Mouse (Mus musculus) limb, embryonic 13.5 days (tissue): Measurements from ENCODE around the gene Fer1l5. TPM values are rescaled to one million over a fixed set of nuclear protein-coding genes. Genes with fewer than 3 reads are reported as not detected.
A peak's percentile ranks its signal among the peaks of the same experiment; 100 is the strongest.

Experiments
- ATAC-seq: fragments of 200-750 bp; cut with Nextera tagmentation; 2 replicates; pipeline ENCODE4 v1.8.0; 2017; ENCODE audit warnings: low read depth, moderate number of reproducible peaks, moderate TSS enrichment; ENCODE audit not compliant: low FRiP score
- H3K27ac ChIP-seq: fragments of 300-500 bp; sonication (generic); 2 replicates; pipeline ENCODE4 v1.5.1; 2015; ENCODE audit warnings: inconsistent platforms, mild to moderate bottlenecking, moderate library complexity
- H3K27me3 ChIP-seq: fragments of 300-500 bp; sonication (generic); 2 replicates; pipeline ENCODE4 v1.6.1; 2015; ENCODE audit warnings: mild to moderate bottlenecking, inconsistent platforms
- H3K36me3 ChIP-seq: fragments of 300-500 bp; sonication (generic); 2 replicates; pipeline ENCODE4 v1.6.1; 2015; ENCODE audit warnings: inconsistent platforms, mild to moderate bottlenecking, moderate library complexity
- H3K4me1 ChIP-seq: fragments of 300-500 bp; sonication (generic); 2 replicates; pipeline ENCODE4 v1.6.1; 2015; ENCODE audit warnings: inconsistent platforms
- H3K4me2 ChIP-seq: fragments of 300-500 bp; sonication (generic); replicated peaks from 2 replicates; pipeline ENCODE4 v1.6.1; 2015; ENCODE audit warnings: inconsistent platforms, mild to moderate bottlenecking, moderate library complexity
- H3K4me3 ChIP-seq: fragments of 300-500 bp; sonication (generic); 2 replicates; pipeline ENCODE4 v1.5.1; 2015; ENCODE audit warnings: moderate library complexity, mild to moderate bottlenecking, inconsistent platforms
- H3K9ac ChIP-seq: fragments of 300-500 bp; sonication (generic); 2 replicates; pipeline ENCODE4 v1.6.1; 2015; ENCODE audit warnings: mild to moderate bottlenecking, inconsistent platforms
- H3K9me3 ChIP-seq: fragments of 300-500 bp; sonication (generic); 2 replicates; pipeline ENCODE4 v1.6.1; 2016; ENCODE audit warnings: inconsistent platforms
- WGBS: fragments of 180-500 bp; shearing (Covaris S2); methylation state at CpG from one replicate; pipeline ENCODE4 v1.1.7; 2015; 5-methylcytosine and 5-hydroxymethylcytosine counted together
- polyA plus RNA-seq: library from polyadenylated mRNA; unstranded; fragments of >200 nt; fragmentation: Nextera tagmentation; extraction: Ambion mirVana; gene quantifications from 2 replicates; pipeline ENCODE4 v1.2.1, GENCODE M21; 2015

Gene Fer1l5
- polyA plus RNA-seq, 1 experiment from 2014 or later, result 1.1 TPM

DNA sequence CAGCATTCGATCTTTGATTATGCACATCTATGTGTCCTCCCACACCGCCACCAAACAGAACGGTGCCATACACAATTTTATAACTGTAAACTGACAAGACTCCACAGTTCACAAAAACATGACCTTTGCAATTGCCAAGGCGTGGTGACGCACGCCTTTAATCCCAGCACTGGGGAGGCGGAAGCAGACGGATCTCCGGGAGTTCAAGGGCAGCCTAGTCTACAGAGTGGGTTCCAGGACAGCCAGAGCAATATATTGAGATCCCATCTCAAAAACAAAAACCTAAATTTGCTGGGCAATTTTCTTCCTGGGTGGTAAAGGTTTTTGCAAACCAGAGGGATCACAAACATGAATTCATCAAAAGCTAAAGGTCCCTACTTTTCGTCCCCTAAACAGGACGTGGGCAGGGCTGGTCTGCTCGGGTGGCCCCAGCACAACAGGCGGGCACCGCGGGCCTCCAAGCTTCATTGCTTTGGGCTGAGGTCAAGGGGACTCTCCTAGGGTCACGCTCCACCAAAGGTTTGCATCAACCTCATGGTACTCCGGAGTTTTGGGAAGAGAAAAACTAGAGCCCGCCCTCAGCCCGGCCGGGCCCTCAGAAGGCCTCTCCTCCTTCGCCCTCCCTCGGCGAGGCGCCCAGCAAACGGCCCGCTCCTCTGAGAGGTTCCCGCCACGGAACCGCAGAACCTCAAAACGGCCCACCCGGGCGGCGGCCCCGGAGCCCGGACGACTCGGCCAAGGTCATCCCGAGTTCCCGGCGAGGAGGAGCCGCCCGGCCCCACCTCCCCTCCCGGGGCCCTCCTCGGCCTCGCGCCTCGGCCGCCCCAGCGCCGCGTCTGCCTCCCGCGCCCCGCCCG is 3.8 kb upstream of the Fer1l5 start:
- WGBS, result 4% methylated on average over 55 of the region's 55 CpGs
- peaks cover 27% of the 10 kb centered on the region for H3K36me3 ChIP-seq

DNA sequence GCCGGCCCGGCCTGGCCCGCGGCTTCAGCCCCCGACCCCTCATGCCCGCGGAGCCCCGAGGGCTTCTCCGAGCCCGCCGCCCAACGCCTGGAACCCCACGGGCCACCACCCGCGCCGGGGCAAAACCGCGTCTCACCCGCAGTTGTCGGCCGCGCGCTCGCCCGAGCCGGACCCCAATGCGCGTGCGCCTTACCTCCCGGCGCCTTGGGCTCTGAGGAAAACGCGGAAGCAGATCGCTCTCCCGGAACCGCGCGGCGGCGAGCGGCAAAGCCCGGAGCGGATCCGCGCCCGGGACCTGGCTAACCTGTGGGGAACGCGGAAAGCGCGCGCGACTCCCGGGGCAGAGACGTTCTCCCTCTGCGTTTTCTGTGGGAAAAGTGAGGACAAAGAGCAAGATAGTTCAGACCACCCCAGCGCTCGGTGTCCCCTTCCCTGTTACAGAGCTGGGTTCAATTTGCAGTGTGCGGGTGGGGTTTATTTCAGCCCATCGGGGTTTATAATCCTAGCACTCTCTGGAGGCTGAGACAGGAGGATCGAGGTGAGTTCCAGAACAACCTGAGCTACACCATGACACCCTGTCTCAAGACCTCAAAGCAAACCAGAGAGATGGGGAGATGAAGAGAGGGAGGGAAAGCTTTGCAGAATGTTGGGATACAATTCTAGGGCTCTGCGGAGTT is 3.0 kb upstream of the Fer1l5 start, which contains the start of gene Kansl3:
Gene Kansl3, minus strand, starts transcription at position 213 of the 677 bp plus-strand sequence.
- peak; percentile 80 for ATAC-seq
- Histone ChIP-seq H3K36me3 (peaks cover 19% of the 10 kb centered on the region), H3K27me3 (no peaks in the 10 kb centered on the region), H3K4me3 (peak within 1 kb of the TSS; percentile 58), H3K4me1 (peaks cover 15% of the 10 kb centered on the region), H3K27ac (peak within 1 kb of the TSS; percentile 15; the same call in 1 of the 2 replicates), H3K4me2 (peak within 1 kb of the TSS; percentile 84), H3K9me3 (no peaks in the 10 kb centered on the region), H3K9ac (peak within 1 kb of the TSS; percentile 84)
- 4% methylated on average over 61 of the region's 61 CpGs for WGBS

More for the DNA sequence above, 3.8 kb upstream of the Fer1l5 start:
- no peaks in the 10 kb centered on the region for H3K9me3 ChIP-seq
- peak overlapping the region; percentile 15; the same call in 1 of the 2 replicates for H3K27ac ChIP-seq
- H3K9ac ChIP-seq, result peak overlapping the region; percentile 84
- peaks cover 15% of the 10 kb centered on the region for H3K4me1 ChIP-seq
- H3K4me2 ChIP-seq, result peak overlapping the region; percentile 84
- H3K4me3 ChIP-seq, result peak overlapping the region; percentile 58
- no peaks in the 10 kb centered on the region for H3K27me3 ChIP-seq
- peak; percentile 84 for ATAC-seq

DNA sequence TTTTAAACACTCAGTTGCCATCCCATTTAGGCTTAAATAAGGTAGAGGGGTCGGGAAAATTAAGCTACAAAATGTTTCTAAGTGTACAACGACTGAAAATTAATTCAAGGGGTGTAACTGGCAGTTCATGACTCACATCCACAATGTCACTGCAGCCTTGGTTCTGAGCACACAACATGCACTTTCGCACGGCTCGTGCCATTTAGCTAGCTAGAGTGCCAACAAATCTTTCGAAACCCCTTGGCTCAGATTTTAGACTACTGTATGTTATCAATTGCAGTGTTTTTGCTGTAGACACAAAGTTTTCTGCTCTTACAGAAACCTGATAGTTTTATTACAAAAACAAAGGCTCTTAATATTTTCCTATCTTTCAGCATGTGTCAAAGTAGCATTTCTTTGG is 1.2 kb upstream of the Fer1l5 start:
- ATAC-seq, result no peak
- no peak overlapping the region for H3K4me2 ChIP-seq
- 81% methylated on average over 6 of the region's 6 CpGs for WGBS
- no peak overlapping the region for H3K9ac ChIP-seq
- H3K36me3 ChIP-seq, result peaks cover 7% of the 10 kb centered on the region
- no peaks in the 10 kb centered on the region for H3K27me3 ChIP-seq
- H3K4me3 ChIP-seq, result no peak overlapping the region
- no peak overlapping the region for H3K27ac ChIP-seq
- H3K4me1 ChIP-seq, result peaks cover 15% of the 10 kb centered on the region
- no peaks in the 10 kb centered on the region for H3K9me3 ChIP-seq

DNA sequence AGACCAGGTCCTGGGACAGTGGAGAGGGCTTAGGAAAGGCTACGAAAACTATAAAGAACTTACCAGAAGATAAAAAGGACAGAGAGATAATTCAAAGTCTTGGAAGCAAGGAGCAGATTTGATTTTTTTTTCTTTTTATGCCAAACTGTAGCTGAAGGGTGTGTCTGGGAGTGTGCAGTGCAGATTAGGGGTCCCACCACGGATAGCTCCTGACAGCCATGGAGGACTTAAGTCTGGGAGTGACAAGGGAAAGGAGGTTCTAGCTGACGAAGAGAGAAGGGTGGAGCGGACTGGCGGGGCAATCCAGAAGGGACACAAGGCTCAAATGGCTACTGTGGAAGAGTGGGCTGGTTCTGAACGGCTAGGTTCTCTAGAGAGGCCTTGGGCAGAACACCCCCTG is 6.8 kb downstream of the Fer1l5 start:
- no peak overlapping the region for H3K4me2 ChIP-seq
- no peak for ATAC-seq
- no peak overlapping the region for H3K9ac ChIP-seq
- H3K9me3 ChIP-seq, result no peaks in the 10 kb centered on the region
- H3K36me3 ChIP-seq, result no peaks in the 10 kb centered on the region
- WGBS, result 74% methylated on average over 6 of the region's 6 CpGs
- H3K27ac ChIP-seq, result no peak overlapping the region
- no peaks in the 10 kb centered on the region for H3K4me1 ChIP-seq
- H3K27me3 ChIP-seq, result no peaks in the 10 kb centered on the region
- no peak overlapping the region for H3K4me3 ChIP-seq

DNA sequence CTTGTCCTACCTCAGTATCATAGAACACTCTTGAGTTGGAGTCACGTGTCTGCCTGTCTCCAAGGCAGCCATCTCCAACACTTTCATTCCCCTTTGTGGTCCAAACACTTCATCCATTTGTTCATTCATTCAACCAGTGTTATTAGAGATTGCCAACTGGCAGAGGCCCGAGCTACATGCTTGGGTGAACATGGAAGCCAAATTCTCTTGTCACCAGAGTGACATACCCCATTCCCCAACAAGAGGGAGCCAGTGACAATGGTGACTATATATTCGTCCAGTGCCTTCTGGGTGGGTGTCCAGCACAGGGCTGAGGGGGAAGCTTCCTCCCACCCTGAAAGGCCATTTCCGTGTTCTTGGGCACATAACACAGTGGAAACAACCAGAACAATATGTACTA is 7.5 kb downstream of the Fer1l5 start:
- WGBS, result 74% methylated on average over 4 of the region's 4 CpGs
- H3K4me3 ChIP-seq, result no peak overlapping the region
- H3K4me1 ChIP-seq, result no peaks in the 10 kb centered on the region
- no peak overlapping the region for H3K9ac ChIP-seq
- H3K9me3 ChIP-seq, result no peaks in the 10 kb centered on the region
- no peaks in the 10 kb centered on the region for H3K27me3 ChIP-seq
- no peaks in the 10 kb centered on the region for H3K36me3 ChIP-seq
- no peak overlapping the region for H3K27ac ChIP-seq
- no peak overlapping the region for H3K4me2 ChIP-seq
- no peak for ATAC-seq

DNA sequence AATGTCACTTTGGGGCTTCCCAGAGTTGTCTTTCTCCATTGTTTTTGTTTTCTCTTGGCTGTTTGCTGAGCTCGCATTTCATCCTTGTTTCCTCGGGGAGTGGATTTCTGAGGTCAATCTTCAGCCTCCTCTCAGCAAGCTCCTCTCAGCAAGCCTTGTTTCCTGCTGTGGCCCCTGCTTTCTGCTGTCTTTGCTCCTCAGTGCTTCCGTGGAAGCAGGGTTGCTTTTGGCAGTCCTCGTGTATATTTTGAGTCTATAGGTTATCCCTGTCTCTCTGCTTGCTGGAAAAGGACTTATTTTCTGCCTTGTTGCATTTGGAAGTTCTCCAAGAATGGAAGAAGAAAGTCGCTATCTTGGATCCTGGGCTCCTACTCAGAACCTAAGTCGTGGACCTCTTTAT is 24.9 kb downstream of the Fer1l5 start:
- no peaks in the 10 kb centered on the region for H3K36me3 ChIP-seq
- no peak overlapping the region for H3K4me2 ChIP-seq
- H3K27me3 ChIP-seq, result no peaks in the 10 kb centered on the region
- no peaks in the 10 kb centered on the region for H3K9me3 ChIP-seq
- no peak overlapping the region for H3K9ac ChIP-seq
- H3K4me3 ChIP-seq, result no peak overlapping the region
- ATAC-seq, result no peak
- no peaks in the 10 kb centered on the region for H3K4me1 ChIP-seq
- WGBS, result 24% methylated on average over 6 of the region's 6 CpGs
- H3K27ac ChIP-seq, result no peak overlapping the region

DNA sequence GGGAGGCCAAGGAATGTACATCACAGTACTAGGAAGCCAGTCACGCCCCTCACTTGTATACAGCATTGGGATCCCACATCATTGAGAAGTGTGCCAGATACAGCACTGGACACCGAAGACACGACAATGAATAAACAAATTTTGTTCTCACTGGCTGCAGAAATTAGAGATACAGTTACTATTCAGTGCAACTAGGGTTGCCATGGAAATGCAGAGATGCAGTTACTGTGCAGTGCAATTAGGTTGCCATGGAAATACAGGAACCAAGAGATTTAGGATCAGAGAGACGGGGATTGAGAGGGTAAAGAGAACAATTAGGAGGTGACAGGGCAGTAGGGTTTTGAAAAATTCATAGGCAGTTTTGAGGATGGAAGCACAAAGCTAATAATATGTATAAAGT is 29.4 kb downstream of the Fer1l5 start:
- Histone ChIP-seq H3K27ac (no peak overlapping the region), H3K4me2 (no peak overlapping the region), H3K9ac (no peak overlapping the region), H3K9me3 (no peaks in the 10 kb centered on the region), H3K4me1 (no peaks in the 10 kb centered on the region), H3K27me3 (no peaks in the 10 kb centered on the region), H3K4me3 (no peak overlapping the region), H3K36me3 (no peaks in the 10 kb centered on the region)
- WGBS, result 71% methylated on average over 4 of the region's 4 CpGs
- ATAC-seq, result no peak

DNA sequence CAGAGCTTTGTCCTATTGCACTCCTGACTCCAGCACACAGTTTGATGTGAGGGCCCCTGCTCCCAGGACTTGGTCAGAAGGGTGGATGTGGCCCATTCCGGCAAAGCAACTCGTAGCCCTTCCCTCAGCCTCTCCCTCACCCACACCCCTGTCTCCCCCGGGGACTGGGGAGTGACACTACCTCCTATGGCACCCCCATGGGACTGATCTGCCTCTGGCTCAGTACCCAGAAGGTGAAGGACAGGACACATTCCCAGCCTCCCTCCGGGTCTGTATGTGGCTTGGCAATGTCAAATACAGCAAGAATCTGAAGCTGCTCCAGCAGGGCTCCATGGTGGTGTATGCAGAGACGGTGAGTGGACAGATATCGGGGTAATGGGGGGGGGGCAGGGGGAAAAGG is 32.4 kb downstream of the Fer1l5 start:
- H3K4me3 ChIP-seq, result no peak overlapping the region
- H3K27ac ChIP-seq, result no peak overlapping the region
- no peaks in the 10 kb centered on the region for H3K9me3 ChIP-seq
- H3K4me1 ChIP-seq, result no peaks in the 10 kb centered on the region
- no peak overlapping the region for H3K9ac ChIP-seq
- no peaks in the 10 kb centered on the region for H3K27me3 ChIP-seq
- no peaks in the 10 kb centered on the region for H3K36me3 ChIP-seq
- ATAC-seq, result no peak
- 74% methylated on average over 6 of the region's 6 CpGs for WGBS
- no peak overlapping the region for H3K4me2 ChIP-seq

DNA sequence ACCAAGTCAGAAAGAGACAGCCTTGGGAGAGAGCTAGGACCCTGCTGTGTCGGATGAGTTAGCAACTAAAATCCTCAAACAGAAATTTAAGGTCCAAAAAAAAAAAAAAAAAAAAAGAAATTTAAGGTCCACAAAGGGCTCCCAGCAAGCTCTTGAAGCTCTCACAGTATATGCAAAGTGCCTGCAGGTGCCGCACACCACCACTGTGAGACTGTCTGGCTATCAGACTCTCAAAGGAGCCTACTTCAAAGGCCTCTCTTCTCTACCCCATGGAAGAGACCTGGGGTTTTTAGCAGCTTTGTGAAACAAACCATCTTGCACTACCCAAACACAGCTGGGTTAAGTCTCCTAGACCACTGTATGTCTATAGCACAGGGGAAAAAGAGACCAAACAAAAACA is 57.4 kb downstream of the Fer1l5 start:
- Histone ChIP-seq H3K4me3 (no peak overlapping the region), H3K4me1 (no peaks in the 10 kb centered on the region), H3K27ac (no peak overlapping the region), H3K27me3 (no peaks in the 10 kb centered on the region), H3K4me2 (no peak overlapping the region), H3K36me3 (peaks cover 93% of the 10 kb centered on the region), H3K9me3 (no peaks in the 10 kb centered on the region), H3K9ac (no peak overlapping the region)
- WGBS, result 92% methylated on average over 2 of the region's 2 CpGs
- ATAC-seq, result no peak

DNA sequence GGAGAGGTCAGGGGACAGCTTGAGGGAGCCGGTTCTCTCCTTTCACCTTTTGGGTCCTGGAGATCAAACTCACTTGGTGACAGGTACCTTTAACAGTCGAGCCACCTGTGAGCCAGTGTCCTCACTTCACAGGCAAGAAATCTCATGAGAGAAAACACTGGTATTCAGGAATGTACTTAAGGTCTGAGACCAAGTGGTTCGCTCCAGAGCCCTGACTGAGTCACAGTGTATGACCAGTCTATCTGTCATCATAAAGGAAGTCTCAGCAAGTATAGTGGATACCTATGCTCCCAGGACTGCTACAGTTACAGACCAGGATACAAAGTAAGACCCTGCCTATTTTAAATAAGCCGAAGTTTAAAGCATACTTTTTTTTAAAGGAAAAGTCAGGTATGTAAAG is 60.9 kb downstream of the Fer1l5 start:
- no peak overlapping the region for H3K4me2 ChIP-seq
- 81% methylated on average over 4 of the region's 4 CpGs for WGBS

DNA sequence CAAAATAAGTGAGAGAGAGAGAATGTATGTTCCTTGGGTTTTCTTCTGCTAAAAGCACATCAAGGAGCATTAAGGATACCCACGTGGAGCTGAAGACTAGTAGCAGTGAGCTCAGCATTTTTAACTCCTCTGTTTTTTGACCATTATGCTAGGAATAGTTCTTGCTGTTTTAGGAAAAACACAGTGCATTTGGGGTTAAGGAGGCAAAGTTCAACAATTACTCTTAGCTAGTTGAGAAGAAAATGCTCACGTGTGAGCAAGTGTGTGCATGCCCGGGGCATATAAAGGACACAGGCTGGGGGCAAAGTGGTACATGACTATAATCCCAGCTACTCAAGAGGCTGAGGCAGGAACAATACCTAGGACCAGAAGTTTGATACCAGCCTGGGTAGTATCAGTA is 61.5 kb downstream of the Fer1l5 start:
- Histone ChIP-seq H3K27ac (no peak overlapping the region), H3K27me3 (no peaks in the 10 kb centered on the region), H3K4me2 (no peak overlapping the region), H3K9me3 (no peaks in the 10 kb centered on the region), H3K4me3 (no peak overlapping the region), H3K9ac (no peak overlapping the region), H3K36me3 (peaks cover 93% of the 10 kb centered on the region), H3K4me1 (no peaks in the 10 kb centered on the region)
- no peak for ATAC-seq
- WGBS, result 87% methylated on average over 3 of the region's 3 CpGs

More for the DNA sequence above, 60.9 kb downstream of the Fer1l5 start:
- Histone ChIP-seq H3K9ac (no peak overlapping the region), H3K4me1 (no peaks in the 10 kb centered on the region), H3K36me3 (peaks cover 93% of the 10 kb centered on the region), H3K27ac (no peak overlapping the region), H3K9me3 (no peaks in the 10 kb centered on the region), H3K4me3 (no peak overlapping the region), H3K27me3 (no peaks in the 10 kb centered on the region)
- ATAC-seq, result no peak

DNA sequence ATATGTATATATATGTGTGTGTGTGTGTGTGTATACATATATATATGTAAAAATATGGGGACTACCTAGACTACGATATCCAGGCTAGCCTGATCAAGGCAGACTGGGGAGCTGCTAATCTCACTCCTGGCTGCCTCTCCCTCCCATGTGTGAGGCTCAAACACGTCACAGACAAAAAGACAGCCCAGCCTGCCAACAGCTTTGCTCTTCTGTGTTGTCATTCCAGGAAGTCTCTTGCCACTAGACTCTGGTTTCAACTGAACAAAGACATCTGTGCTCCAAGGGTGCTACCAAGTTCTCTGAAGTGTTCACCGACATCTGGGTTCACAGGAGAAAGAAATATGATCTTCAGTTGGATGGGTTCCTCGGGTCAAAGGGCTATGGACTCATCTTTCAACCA is 63.0 kb downstream of the Fer1l5 start:
- no peaks in the 10 kb centered on the region for H3K4me1 ChIP-seq
- WGBS, result 69% methylated on average over 4 of the region's 4 CpGs
- no peak overlapping the region for H3K4me2 ChIP-seq
- H3K27ac ChIP-seq, result no peak overlapping the region
- H3K36me3 ChIP-seq, result peaks cover 93% of the 10 kb centered on the region
- no peaks in the 10 kb centered on the region for H3K27me3 ChIP-seq
- no peak overlapping the region for H3K4me3 ChIP-seq
- no peak overlapping the region for H3K9ac ChIP-seq
- H3K9me3 ChIP-seq, result no peaks in the 10 kb centered on the region
- no peak for ATAC-seq
